Mouse (Mus musculus) gastrocnemius, adult 2 months (tissue): ENCODE measurements around the gene Vwa8. TPM values are rescaled to one million over a fixed set of nuclear protein-coding genes. Genes with fewer than 3 reads are reported as not detected.
A peak's percentile ranks its signal among the peaks of the same experiment; 100 is the strongest.
"Not testable (repeated sequence)": the region's sequence is repeated elsewhere in the genome, so short reads cannot be mapped to it uniquely, and the experiment has no call there.

Source experiments
- DNase-seq: peaks from one replicate; pipeline ENCODE4 v3.0.0; 2022
- H3K27ac ChIP-seq: fragments of 200-600 bp; 2 replicates; pipeline ENCODE4 v1.8.1; 2022; ENCODE audit warnings: mild to moderate bottlenecking
- H3K4me3 ChIP-seq: fragments of 200-600 bp; 2 replicates; pipeline ENCODE4 v1.8.1; 2022; ENCODE audit warnings: mild to moderate bottlenecking, moderate library complexity
- CTCF ChIP-seq: fragments of 200-600 bp; IDR thresholded peaks from 2 replicates; pipeline ENCODE4 v1.8.1; 2022; ENCODE audit warnings: antibody characterized with exemption, mild to moderate bottlenecking, moderate library complexity
- intact Hi-C: fragments of 180-260 bp; cut with DNase I; formaldehyde crosslinking; loops from one replicate; pipeline ENCODE4 v1.15.1; 2025
- total RNA-seq, 2 experiments: library from RNA; stranded (reverse); gene quantifications; 2 replicates each; pipeline ENCODE4 v1.2.3; 2021

Gene Vwa8
- total RNA-seq, 2 experiments from 2014 or later: 64.5 to 83.1 TPM

DNA sequence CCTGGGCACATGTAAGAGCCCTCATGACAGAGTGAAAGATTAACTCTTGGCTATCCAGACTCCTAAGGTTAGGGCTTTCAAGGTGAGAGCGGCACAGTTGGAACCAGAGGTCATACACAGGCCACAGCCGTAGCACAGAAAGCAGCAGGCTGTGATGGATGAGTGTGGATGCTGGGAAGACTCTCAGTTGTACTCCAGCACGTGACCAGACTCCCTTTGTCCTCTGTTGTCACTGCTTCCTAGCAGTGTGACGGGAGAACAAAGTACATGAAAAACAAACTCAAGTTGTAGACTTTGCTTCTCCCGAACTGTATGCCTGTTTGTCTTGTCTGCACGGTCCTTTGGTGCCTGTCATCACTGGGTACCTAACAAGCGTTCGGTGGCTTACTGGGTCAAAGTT is 1.8 kb downstream of the Vwa8 start:
- H3K4me3 ChIP-seq: no peak overlapping the region; the same call in 1 of the 2 replicates
- intact Hi-C loops: loop anchor here (5.0 kb wide), 1 partner anchor 47 kb away; no protein-coding TSS in a partner anchor
- no peak for TF ChIP-seq CTCF
- peak overlapping the region; percentile 2; the same call in 1 of the 2 replicates for H3K27ac ChIP-seq
- DNase-seq: no peak

DNA sequence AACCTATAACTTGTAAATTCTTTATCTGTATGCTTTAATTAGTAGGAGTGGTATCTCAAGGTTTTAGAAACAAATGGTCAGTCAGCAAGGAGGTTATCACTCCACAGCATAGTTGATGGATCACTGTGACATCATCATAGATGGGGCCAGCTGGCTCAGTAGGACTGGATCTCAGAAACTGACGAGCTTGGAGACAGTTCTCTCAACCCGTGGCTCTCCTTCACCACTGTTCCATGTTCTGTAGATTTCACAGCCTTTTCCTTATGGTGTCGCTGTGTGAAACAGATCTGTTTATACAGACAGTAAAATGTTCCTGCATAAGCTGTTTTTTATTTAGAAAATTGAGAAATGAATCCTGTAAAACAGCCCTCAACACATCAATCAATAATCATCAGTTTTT is 2.5 kb downstream of the Vwa8 start:
- Histone ChIP-seq H3K27ac (peak overlapping the region; percentile 2; the same call in 1 of the 2 replicates), H3K4me3 (no peak overlapping the region)
- no peak for DNase-seq
- intact Hi-C loops: loop anchor here (5.0 kb wide), 1 partner anchor 46 kb away; no protein-coding TSS in a partner anchor
- no peak for TF ChIP-seq CTCF

DNA sequence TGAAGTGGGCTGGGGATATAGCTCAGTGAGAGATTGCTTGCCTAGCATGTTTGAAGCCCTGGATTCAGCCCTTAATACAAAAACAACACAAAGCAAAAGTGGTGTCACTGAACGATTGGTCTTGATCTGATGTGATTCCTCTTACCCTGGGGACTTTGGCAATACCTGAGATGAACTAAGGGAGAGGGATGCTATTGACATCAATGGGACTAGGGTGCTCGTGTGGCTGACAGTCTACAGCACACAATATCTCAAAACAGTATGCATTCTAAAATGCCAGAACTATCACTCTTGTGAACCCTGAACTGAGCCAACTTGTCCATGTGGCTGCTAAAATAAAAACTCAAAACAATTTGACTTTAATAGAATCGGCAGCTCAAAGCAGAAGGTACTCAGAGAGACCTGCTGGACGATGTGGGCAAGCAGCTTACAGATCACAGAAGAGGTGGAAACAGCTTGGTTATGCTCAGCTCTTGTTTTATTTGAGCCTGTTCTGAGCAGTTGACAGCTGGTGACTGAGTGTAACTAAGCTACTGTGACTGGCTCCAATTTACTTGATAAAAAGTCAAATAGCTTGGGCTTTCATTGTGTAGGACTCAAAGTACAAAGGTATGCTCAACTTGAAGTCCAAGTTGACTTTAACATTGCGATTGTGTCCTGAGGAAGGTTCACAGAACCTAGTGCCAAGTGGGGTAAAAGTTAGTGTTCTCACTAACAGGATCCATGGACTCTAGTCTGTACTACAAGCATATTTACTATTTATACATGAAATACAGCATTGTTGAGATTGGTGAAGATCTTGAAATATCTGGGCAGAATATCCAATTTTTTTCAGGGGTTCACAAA is 3.8 kb downstream of the Vwa8 start:
- intact Hi-C loops: loop anchor here (5.0 kb wide), 1 partner anchor 45 kb away; no protein-coding TSS in a partner anchor
- no peak for TF ChIP-seq CTCF
- H3K4me3 ChIP-seq: no peak overlapping the region
- no peak overlapping the region for H3K27ac ChIP-seq
- no peak for DNase-seq

DNA sequence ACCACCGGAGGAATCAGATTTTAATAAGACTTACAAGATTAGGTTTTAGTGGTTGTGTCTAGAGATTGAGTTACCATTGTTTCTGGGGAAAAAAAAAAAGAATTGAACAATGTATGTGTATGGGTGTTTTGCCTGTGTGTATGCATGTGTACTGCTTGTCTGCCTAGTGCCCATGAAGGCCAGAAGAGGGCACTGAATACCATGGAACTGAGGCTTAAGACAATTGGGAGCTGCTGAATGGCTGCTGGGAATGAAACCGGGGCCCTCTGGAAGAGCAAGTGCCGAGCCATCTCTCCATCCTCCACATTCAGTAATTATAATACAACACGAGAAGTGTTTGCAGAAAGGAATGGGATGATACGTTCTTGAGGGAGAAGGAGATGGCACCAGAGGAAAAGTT is 12.3 kb downstream of the Vwa8 start:
- no peak overlapping the region for H3K27ac ChIP-seq
- H3K4me3 ChIP-seq: no peak overlapping the region
- no peak for DNase-seq
- peak; percentile 14; the same call in 1 of the 2 replicates for TF ChIP-seq CTCF
- intact Hi-C loops: no loop called here

DNA sequence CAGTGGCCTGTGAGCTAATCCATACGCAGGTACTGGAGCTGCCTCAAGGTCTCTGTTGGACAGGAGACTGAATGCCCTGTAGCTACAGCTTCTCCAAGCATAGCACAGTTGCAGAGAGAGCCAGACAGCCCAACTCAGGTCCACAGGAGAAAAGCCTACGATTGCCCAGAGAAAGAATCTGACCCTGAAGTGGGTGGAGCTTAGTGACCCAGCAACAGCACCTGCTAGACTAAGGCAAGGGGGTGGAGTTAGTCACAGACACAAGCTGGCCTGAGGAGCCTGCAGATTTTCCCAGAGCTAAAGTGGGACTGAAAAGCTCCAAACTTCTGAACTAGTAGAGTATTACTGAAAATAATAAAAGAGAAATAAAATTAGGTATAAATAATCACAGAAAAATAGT is 21.2 kb downstream of the Vwa8 start:
- no peak for TF ChIP-seq CTCF
- H3K27ac ChIP-seq: no peak overlapping the region
- no peak overlapping the region for H3K4me3 ChIP-seq
- intact Hi-C loops: no loop called here
- DNase-seq: no peak

DNA sequence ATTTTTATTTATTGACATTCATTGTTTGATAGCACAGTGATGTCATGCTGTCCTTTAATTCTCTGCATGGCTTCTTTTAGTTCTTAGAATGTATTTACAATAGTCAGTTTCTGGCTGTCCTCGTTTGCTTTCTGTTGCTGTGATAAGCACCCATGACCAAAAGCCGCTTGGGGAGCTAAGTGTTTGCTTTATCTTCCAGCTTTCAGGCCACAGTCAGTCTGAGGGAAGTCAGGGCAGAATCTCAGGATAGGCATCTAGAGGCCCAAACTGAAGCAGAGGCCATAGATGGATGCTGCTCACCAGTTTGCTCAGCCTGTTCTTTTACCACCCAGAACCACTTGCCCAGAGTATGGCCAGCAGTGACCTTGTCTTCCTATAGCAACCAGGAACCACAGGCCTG is 28.3 kb downstream of the Vwa8 start:
- Histone ChIP-seq H3K27ac (no peak overlapping the region), H3K4me3 (no peak overlapping the region)
- no peak for TF ChIP-seq CTCF
- intact Hi-C loops: no loop called here
- DNase-seq: no peak

DNA sequence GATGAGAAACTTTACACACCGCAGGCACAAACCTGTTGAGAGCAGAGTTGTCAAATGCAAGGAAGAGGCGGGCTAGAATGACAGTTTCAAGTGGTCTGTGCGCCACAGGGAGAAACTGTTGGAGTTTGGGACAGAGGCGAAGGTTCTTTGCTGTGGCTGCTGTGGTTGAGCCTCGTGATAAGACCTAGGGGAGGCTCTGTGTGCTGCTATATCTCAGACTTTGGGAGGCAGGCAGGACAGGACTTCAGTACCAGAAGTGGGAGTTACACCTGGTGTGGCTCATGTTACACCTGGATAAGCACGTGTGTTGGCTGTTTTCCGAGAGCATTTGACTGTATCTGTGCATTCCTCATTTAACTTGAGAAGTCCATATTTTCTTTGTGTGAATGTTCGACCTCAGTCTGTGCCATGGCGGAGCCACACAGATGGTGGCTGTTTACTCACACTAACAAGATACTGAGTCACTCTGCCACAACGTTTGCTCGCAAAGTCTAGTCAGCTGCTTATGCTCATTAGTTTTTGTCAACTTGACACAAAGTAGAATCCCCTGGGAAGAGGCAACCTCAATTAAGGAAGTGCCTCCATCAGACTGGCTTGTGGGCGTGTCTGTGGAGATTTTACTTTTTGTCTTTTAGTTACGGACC is 29.7 kb downstream of the Vwa8 start:
- intact Hi-C loops: no loop called here
- TF ChIP-seq CTCF: no peak
- DNase-seq: no peak
- Histone ChIP-seq H3K27ac (no peak overlapping the region), H3K4me3 (no peak overlapping the region)

DNA sequence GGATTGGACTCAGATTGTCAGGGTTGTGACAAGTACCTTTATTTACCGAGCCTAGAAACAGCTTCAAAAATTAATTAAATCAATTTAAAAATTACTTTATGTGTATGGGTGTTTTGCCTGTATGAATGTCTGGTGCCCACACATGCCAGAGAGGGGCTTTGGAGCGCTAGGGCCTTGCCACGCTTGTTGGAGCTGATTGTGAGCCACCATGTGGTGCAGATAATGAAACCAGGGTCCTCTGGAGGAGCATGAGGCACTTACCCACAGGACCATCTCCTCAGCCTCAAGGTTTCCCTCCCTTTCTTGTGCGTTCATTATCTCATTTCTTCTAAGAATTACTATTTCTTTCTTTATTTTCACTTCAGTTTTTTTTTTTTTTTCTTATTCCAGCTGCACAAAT is 32.0 kb downstream of the Vwa8 start:
- intact Hi-C loops: no loop called here
- no peak for DNase-seq
- Histone ChIP-seq H3K4me3 (no peak overlapping the region), H3K27ac (no peak overlapping the region)
- TF ChIP-seq CTCF: no peak

DNA sequence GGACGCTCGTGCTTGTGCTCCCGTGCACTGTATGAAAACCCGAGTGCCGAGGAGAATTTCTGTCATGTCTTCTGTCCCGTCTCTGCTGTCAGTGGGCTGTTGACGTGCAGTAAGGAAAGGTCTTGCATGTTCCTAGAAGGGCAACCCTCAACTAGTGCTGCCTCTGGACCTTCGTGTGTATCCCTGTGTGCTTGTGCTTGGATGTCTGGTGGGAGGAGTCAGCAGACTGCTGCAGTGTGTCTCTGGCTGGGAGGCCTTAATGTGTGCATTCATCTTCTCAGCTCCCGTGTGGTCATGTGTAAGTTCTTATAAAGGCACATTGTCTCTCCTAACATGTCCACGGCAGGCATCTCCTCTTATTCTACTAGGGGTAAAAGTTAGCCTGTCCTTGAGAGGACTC is 32.7 kb downstream of the Vwa8 start:
- Histone ChIP-seq H3K27ac (no peak overlapping the region), H3K4me3 (no peak overlapping the region)
- intact Hi-C loops: no loop called here
- no peak for TF ChIP-seq CTCF
- DNase-seq: no peak

DNA sequence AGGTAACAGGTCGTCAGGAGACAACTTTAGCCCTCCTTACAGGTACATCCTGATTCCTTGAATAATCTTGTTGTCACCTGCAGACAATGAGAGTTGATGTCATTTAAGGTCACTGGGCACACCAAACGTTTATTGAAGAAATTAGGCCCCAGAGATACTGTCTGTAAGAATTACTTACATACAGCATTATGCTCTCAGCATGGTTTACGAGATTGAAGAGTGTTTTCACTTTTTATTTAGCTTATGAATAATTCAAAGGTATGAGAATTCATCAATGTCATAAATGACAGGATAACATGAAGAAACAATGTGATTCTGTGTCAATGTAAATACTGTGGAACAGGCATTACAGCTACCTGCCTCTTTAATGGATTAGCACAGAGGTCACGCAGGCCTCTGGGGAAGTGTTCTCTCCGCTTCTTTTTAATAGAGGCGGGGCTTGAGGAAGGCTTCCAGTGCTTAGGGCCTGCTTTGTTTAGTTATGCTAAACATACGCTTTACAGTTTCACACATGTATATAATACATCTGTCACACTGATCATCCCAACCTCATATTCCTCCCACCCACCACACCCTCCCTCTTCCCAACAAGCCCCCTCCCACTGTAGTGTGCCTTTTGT is 37.2 kb downstream of the Vwa8 start:
- TF ChIP-seq CTCF: no peak
- intact Hi-C loops: no loop called here
- Histone ChIP-seq H3K27ac (no peak overlapping the region), H3K4me3 (no peak overlapping the region)
- DNase-seq: no peak

DNA sequence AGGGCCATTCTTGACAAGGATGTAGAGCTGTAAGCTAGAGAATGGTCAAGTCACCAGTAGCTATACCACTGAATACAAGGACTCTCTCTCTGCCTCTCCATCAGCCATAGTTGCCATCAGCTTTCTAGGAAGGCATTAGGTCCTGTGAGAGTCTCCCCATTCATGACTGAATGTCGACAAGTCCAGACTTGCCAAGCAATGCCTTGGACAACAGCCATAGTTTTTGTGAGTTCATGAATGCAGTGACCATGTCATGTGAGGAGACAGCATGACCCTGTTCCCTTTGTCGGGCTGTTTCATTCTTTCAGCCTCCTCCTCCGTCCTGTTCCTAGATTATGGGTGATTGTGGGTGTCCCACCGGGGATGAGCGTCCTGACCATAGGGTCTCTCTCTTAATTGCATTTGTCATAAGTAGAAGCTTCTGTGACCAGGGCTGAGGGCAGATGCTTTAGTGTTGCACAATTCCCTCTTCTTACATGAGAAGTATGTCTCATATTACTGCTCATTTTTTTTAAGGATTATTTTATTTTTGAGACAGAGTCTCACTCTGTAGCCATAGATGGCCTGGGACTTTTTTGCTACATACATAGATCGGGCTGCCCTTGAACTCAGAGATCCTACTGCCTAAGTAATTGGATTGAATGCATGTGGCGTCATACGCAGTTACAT is 37.8 kb downstream of the Vwa8 start:
- intact Hi-C loops: no loop called here
- no peak for TF ChIP-seq CTCF
- DNase-seq: no peak
- H3K4me3 ChIP-seq: no peak overlapping the region
- H3K27ac ChIP-seq: no peak overlapping the region

DNA sequence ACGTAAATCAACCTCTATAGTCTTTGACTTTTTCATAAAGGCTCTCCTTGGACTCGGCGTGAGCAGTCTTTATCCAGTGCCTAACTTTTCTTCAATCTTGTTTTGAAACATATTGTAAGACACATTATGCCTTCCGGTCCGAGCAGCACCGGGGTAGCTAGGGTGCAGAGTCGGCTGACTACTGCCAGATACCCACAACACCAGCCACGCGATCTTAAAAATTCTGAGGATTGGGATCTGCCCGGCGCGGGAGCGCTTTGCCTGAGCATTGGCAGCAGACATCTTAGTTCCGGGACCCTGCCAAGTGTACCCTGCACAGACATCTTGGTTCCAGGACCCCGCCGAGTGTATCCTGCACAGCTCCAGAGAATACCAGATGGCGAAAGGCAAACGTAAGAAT is 38.6 kb downstream of the Vwa8 start:
- intact Hi-C loops, H3K4me3 ChIP-seq, H3K27ac ChIP-seq: not testable (repeated sequence)

More for the DNA sequence above, 38.6 kb downstream of the Vwa8 start:
- DNase-seq: not testable (repeated sequence)
